18 mouse cellular contexts compared by ENCODE assay signal in the genomic region with DNA sequence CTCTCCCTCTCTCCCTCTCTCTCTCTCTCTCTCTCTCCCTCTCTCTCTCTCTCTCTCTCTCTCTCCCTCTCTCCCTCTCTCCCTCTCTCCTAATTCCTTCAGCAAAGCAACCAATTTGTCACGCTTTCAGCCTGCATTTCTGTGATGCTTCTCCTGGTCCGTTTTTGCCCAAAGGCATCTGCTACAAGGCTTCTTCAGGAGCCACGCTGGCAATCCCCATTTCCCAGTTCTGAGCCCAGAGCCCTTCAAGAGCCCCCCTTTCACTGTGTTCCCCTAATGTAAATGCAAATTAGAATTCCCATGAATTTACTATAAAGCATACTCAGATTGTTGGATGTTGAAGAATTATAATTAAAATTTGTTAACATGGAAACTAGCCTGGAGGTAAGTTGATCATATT.
DNase-seq lines count a peak whose midpoint lies in the region; ATAC-seq lines count a peak whose summit lies in the region.
"Had no signal": no experiment of that assay in that cellular context is flagged by ENCODE, and none has a peak within 500 bp of the region (broad histone marks: within the 10 kb centered on the region; RNA-seq: fewer than 3 reads in every experiment).

No protein-coding gene starts in this region.

- no peaks in the 10 kb centered on the region for H3K27me3 ChIP-seq in midbrain, embryonic 14.5 days (ENCODE audit: control insufficient read depth, insufficient read depth, low read length)
- H3K27me3 ChIP-seq in midbrain, embryonic 11.5 days (ENCODE audit: control insufficient read depth, insufficient read depth, low read length): no peaks in the 10 kb centered on the region
- H3K27me3 ChIP-seq: embryonic facial prominence, embryonic 12.5 days; forebrain, embryonic 13.5 days; forebrain, embryonic 15.5 days had no signal

- WGBS in midbrain, embryonic 14.5 days: 40% methylated on average over 3 of the region's 3 CpGs
- WGBS in midbrain, embryonic 11.5 days: 69% methylated on average over 3 of the region's 3 CpGs

- ATAC-seq in midbrain, embryonic 14.5 days (ENCODE audit: low FRiP score, low TSS enrichment): no peak
- ATAC-seq in midbrain, embryonic 11.5 days (ENCODE audit: low FRiP score): no peak
- ATAC-seq: forebrain, embryonic 13.5 days; forebrain, embryonic 15.5 days; forebrain, postnatal 0 days had no signal

- H3K27ac ChIP-seq in midbrain, embryonic 14.5 days (replicated peaks; ENCODE audit: low read depth, low read length): no peak overlapping the region
- H3K27ac ChIP-seq in midbrain, embryonic 11.5 days (ENCODE audit: low read depth, low read length): no peak overlapping the region
- H3K27ac ChIP-seq: embryonic facial prominence, embryonic 10.5 days; embryonic facial prominence, embryonic 12.5 days; forebrain, embryonic 13.5 days; forebrain, embryonic 15.5 days had no signal

- no peaks in the 10 kb centered on the region for H3K9me3 ChIP-seq in midbrain, embryonic 14.5 days (ENCODE audit: control insufficient read depth, low read length)
- H3K9me3 ChIP-seq in midbrain, embryonic 11.5 days (ENCODE audit: control insufficient read depth, low read length): no peaks in the 10 kb centered on the region; the same call in 1 of the 2 replicates
- H3K9me3 ChIP-seq: embryonic facial prominence, embryonic 12.5 days; forebrain, embryonic 15.5 days had no signal

- H3K4me2 ChIP-seq in midbrain, embryonic 14.5 days (ENCODE audit: low read length): no peak overlapping the region
- H3K4me2 ChIP-seq in midbrain, embryonic 11.5 days: no peak overlapping the region
- H3K4me2 ChIP-seq: embryonic facial prominence, embryonic 12.5 days; forebrain, embryonic 13.5 days; forebrain, embryonic 15.5 days had no signal

- no peak overlapping the region for H3K4me3 ChIP-seq in midbrain, embryonic 14.5 days (replicated peaks; ENCODE audit: low read depth, low read length)
- H3K4me3 ChIP-seq in midbrain, embryonic 11.5 days (ENCODE audit: low read depth, low read length): no peak overlapping the region
- H3K4me3 ChIP-seq: embryonic facial prominence, embryonic 10.5 days; embryonic facial prominence, embryonic 12.5 days; forebrain, embryonic 13.5 days; forebrain, embryonic 15.5 days had no signal

- H3K9ac ChIP-seq in midbrain, embryonic 14.5 days (replicated peaks; ENCODE audit: low read length): no peak overlapping the region
- no peak overlapping the region for H3K9ac ChIP-seq in midbrain, embryonic 11.5 days (ENCODE audit: low read length)
- H3K9ac ChIP-seq: embryonic facial prominence, embryonic 12.5 days; forebrain, embryonic 13.5 days; forebrain, embryonic 15.5 days; forebrain, postnatal 0 days had no signal

- no peaks in the 10 kb centered on the region; the same call in 1 of the 2 replicates for H3K4me1 ChIP-seq in midbrain, embryonic 14.5 days (ENCODE audit: control insufficient read depth, insufficient read depth, low read length)
- no peaks in the 10 kb centered on the region for H3K4me1 ChIP-seq in midbrain, embryonic 11.5 days (ENCODE audit: control insufficient read depth, insufficient read depth, low read length)
- H3K4me1 ChIP-seq: embryonic facial prominence, embryonic 10.5 days; embryonic facial prominence, embryonic 12.5 days; forebrain, embryonic 13.5 days had no signal

- peak; percentile 53 for DNase-seq in midbrain, embryonic 14.5 days
- DNase-seq in midbrain, embryonic 11.5 days (ENCODE audit: low spot score, missing footprints): no peak
- peak; percentile 19 for DNase-seq in retina, postnatal 1 day
- DNase-seq in retina, embryonic 14.5 days (ENCODE audit: low spot score): no peak
- no peak for DNase-seq in kidney, adult 8-10 months
- DNase-seq: adrenal gland, adult 2 months; adrenal gland, postnatal 10 days; adrenal gland, postnatal 25 days; cerebellum, adult 11-12 months; cerebellum, adult 2 months; cerebellum, adult 9-10 months; cerebellum, postnatal 10 days; cerebellum, postnatal 25 days; forebrain, postnatal 0 days had no signal

- H3K36me3 ChIP-seq in midbrain, embryonic 14.5 days (ENCODE audit: control insufficient read depth, insufficient read depth, low read length): no peaks in the 10 kb centered on the region
- H3K36me3 ChIP-seq in midbrain, embryonic 11.5 days (ENCODE audit: control insufficient read depth, insufficient read depth, low read length): no peaks in the 10 kb centered on the region
- H3K36me3 ChIP-seq: embryonic facial prominence, embryonic 10.5 days; embryonic facial prominence, embryonic 12.5 days; forebrain, embryonic 15.5 days had no signal

Comparison
In these comparisons a context has a peak if more than half of its experiments do, and no peak if none do; other contexts are left out.
1. DNase-seq: peak in midbrain, embryonic 14.5 days (single experiment) and retina, postnatal 1 day (single experiment); none in midbrain, embryonic 11.5 days (single experiment), retina, embryonic 14.5 days (single experiment) and kidney, adult 8-10 months (0 of 2).